Mouse (Mus musculus) mouse embryonic stem cell (cell line): ENCODE data around the gene Aimp1.

Source experiments
- in situ Hi-C, 2 experiments: fragments of 300-500 bp; cut with MboI; formaldehyde crosslinking; loops; 1 replicate in 1 of 2; 3 replicates in 1 of 2; pipeline ENCODE4 v1.14.3; 2019 to 2020; ENCODE audit warnings: low sequenced_read_pairs in 2 of 2, low pct_unique_long_range_greater_than_20kb in 1 of 2, mixed read lengths in 1 of 2; ENCODE audit not compliant: unreplicated experiment in 1 of 2

Aimp1 gene

DNA sequence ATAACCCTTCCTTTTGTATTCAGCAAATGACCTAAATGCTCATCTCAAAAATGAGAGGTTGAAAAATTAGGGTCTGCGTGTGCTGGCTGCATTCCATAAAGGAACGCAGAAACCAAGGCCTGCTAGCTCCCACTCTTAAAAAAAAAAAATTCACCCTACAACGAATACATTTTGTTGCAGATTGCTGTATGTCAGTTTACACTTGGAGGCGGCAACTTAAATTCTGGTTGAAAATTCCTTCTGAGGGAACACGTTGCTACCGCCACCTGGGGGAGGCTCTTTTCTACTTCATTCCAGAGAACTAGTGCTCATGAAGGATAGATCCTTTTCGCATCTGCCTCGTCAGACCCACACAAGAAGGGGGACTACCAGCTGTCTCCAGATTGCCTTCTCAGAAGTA, 55.4 kb downstream of the Aimp1 start:
- in situ Hi-C loops: no loop called here
